Mouse (Mus musculus): Measurements from ENCODE around the gene Ttc6. TPM values are rescaled to one million over a fixed set of nuclear protein-coding genes. Genes with fewer than 3 reads are reported as not detected.

Gene Ttc6
- total RNA-seq, 2 experiments from 2014 or later, result not detected

GRCm38 (mm10) chr12:57662986-57663674 lies 99.2 kb downstream of the Ttc6 start:
- DNase-seq (ENCODE audit: low spot score), result no peak

- no peak for DNase-seq (ENCODE audit: low spot score)
These were observed 108.5 kb downstream of the Ttc6 start for GRCm38 (mm10) chr12:57672414-57672813.

GRCm38 (mm10) chr12:57684967-57685423 lies 121.1 kb downstream of the Ttc6 start:
- no peak for DNase-seq (ENCODE audit: low spot score)

- no peak for DNase-seq (ENCODE audit: low spot score)
These were observed 146.1 kb downstream of the Ttc6 start for GRCm38 (mm10) chr12:57709966-57710365.

- no peak for DNase-seq (ENCODE audit: low spot score)
These were observed 200.8 kb downstream of the Ttc6 start for GRCm38 (mm10) chr12:57764720-57765119.

- DNase-seq (ENCODE audit: low spot score), result no peak
These were observed 212.5 kb downstream of the Ttc6 start for GRCm38 (mm10) chr12:57776290-57776997.

- DNase-seq (ENCODE audit: low spot score), result no peak
These were observed 218.0 kb downstream of the Ttc6 start for GRCm38 (mm10) chr12:57781926-57782325.

GRCm38 (mm10) chr12:57787471-57787870 lies 223.6 kb downstream of the Ttc6 start:
- no peak for DNase-seq (ENCODE audit: low spot score)

Other genes with a start within 250 kb of the Ttc6 start
- gene Foxa1, start 17.2 kb upstream of the Ttc6 start, total RNA-seq (2021), result not detected

Measured in gastrocnemius, adult 18-20 months (tissue).